Mouse (Mus musculus) limb, embryonic 11.5 days (tissue): ENCODE measurements around the gene Diras1. TPM values are rescaled to one million over a fixed set of nuclear protein-coding genes. Genes with fewer than 3 reads are reported as not detected.
"Not testable (repeated sequence)": the region's sequence is repeated elsewhere in the genome, so short reads cannot be mapped to it uniquely, and the experiment has no call there.

Experiments used
- ATAC-seq: fragments of 200-750 bp; cut with Nextera tagmentation; 2 replicates; pipeline ENCODE4 v1.8.0; 2017; ENCODE audit warnings: low read depth; ENCODE audit not compliant: insufficient number of reproducible peaks, low FRiP score, low TSS enrichment
- DNase-seq: peaks from one replicate; pipeline ENCODE4 v3.0.0-alpha.2; 2015; ENCODE audit warnings: low spot score
- H3K27ac ChIP-seq: fragments of 300-500 bp; sonication (generic); replicated peaks from 2 replicates; pipeline ENCODE4 v1.5.1; 2014; ENCODE audit warnings: low read depth, mild to moderate bottlenecking, low read length
- H3K27me3 ChIP-seq: fragments of 300-500 bp; sonication (generic); 2 replicates; pipeline ENCODE4 v1.6.1; 2014; ENCODE audit warnings: mild to moderate bottlenecking, low read length, mixed read lengths; ENCODE audit not compliant: control insufficient read depth, insufficient read depth
- H3K36me3 ChIP-seq: fragments of 300-500 bp; sonication (generic); 2 replicates; pipeline ENCODE4 v1.6.1; 2014; ENCODE audit warnings: mild to moderate bottlenecking, low read length, moderate library complexity, mixed read lengths; ENCODE audit not compliant: control insufficient read depth, insufficient read depth
- H3K4me1 ChIP-seq: fragments of 300-500 bp; sonication (generic); 2 replicates; pipeline ENCODE4 v1.6.1; 2014; ENCODE audit warnings: low read length, mixed read lengths; ENCODE audit not compliant: control insufficient read depth, insufficient read depth
- H3K4me2 ChIP-seq: fragments of 300-500 bp; sonication (generic); 2 replicates; pipeline ENCODE4 v1.6.1; 2014; ENCODE audit warnings: low read depth, mild to moderate bottlenecking, moderate library complexity; ENCODE audit not compliant: severe bottlenecking
- H3K4me3 ChIP-seq: fragments of 300-500 bp; sonication (generic); 2 replicates; pipeline ENCODE4 v1.5.1; 2014; ENCODE audit warnings: low read depth, low read length
- H3K9ac ChIP-seq: fragments of 300-500 bp; sonication (generic); 2 replicates; pipeline ENCODE4 v1.6.1; 2014; ENCODE audit warnings: mild to moderate bottlenecking, low read length
- H3K9me3 ChIP-seq: fragments of 300-500 bp; sonication (generic); 2 replicates; pipeline ENCODE4 v1.6.1; 2016; ENCODE audit warnings: low read length; ENCODE audit not compliant: control insufficient read depth
- WGBS: fragments of 180-500 bp; shearing (Covaris S2); extraction: QIAGEN DNeasy Blood & Tissue Kit; methylation state at CpG from one replicate; pipeline ENCODE4 v1.1.7; 2014; 5-methylcytosine and 5-hydroxymethylcytosine counted together
- polyA plus RNA-seq: library from polyadenylated mRNA; unstranded; fragments of >200 nt; fragmentation: Nextera tagmentation; extraction: Ambion mirVana; gene quantifications from 2 replicates; pipeline ENCODE4 v1.2.1, GENCODE M21; 2014

Gene Diras1
- polyA plus RNA-seq, result 0.07 and 0.16 TPM in 2 replicates

DNA sequence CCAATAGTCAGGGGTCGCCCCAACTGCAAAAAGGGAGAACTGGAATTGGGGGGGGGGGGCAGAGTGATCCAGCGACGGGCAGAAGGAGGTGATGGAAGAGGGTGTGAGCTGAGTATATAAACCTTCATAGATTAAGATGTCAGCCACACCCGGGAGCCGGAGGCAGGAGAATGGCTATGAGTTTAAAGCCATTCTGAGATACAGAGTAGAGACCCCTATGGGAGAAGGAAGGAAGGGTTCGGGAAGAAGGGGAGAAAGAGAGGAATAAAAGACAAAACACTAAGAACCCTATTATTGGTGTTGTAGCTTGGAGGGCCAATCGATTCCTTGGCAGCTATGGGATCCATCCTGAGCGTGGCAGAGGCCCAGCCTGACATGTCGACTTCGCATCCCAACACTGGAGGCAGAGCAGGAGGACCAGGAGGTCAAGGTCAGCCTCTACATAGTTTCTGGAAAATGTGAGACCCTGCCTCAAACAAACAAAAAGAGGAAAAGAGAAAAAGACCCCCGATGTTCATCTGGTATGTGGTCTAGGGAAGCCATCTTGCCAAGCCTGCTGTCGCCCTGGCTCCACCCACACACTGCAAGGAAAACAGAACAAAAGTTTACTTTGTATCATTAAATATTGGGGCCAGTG is at the start of gene Diras1:
Gene Diras1 (minus strand): TSS at position 24 of the 637 bp plus-strand sequence.
- ATAC-seq (no peak), DNase-seq (no peak)
- H3K9ac ChIP-seq, result no peak within 1 kb of the TSS
- WGBS, result 48% methylated on average over 12 of the region's 12 CpGs
- H3K4me3 ChIP-seq, result peak within 1 kb of the TSS; percentile 15
- peaks cover 3% of the 10 kb centered on the region; the same call in 1 of the 2 replicates for H3K36me3 ChIP-seq
- no peak within 1 kb of the TSS for H3K27ac ChIP-seq
- peaks cover 31% of the 10 kb centered on the region for H3K27me3 ChIP-seq
- H3K4me1 ChIP-seq, result peaks cover 4% of the 10 kb centered on the region; the same call in 1 of the 2 replicates
- no peaks in the 10 kb centered on the region for H3K9me3 ChIP-seq
- peak within 1 kb of the TSS; percentile 49 for H3K4me2 ChIP-seq

DNA sequence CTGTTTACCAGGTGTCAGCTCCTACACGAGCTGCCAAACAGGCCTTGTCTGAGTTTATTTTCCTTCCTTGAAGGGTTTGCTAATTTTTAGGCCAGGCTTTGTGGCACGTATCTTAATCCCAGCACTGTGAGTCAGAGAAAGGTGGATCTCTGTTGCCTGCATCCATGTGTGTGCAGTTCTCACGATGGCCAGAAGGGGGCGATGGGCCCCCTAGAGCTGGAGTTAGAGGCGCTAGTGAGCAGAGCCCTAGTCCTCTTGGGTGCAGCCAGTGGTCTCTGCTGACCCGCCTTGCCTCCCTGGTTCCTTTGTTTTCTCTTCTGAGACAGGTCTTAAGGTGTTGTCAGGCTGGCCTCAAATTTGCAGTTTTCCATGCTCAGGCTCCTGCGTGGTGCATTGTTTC is 48.0 kb upstream of the Diras1 start:
- H3K27me3 ChIP-seq, result no peaks in the 10 kb centered on the region
- no peak overlapping the region for H3K4me2 ChIP-seq
- no peak overlapping the region for H3K9ac ChIP-seq
- ATAC-seq (no peak), DNase-seq (no peak)
- H3K4me1 ChIP-seq, result peaks cover 13% of the 10 kb centered on the region
- no peak overlapping the region for H3K27ac ChIP-seq
- WGBS, result 69% methylated on average over 7 of the region's 7 CpGs
- peaks cover 30% of the 10 kb centered on the region for H3K36me3 ChIP-seq
- no peaks in the 10 kb centered on the region for H3K9me3 ChIP-seq
- no peak overlapping the region for H3K4me3 ChIP-seq

DNA sequence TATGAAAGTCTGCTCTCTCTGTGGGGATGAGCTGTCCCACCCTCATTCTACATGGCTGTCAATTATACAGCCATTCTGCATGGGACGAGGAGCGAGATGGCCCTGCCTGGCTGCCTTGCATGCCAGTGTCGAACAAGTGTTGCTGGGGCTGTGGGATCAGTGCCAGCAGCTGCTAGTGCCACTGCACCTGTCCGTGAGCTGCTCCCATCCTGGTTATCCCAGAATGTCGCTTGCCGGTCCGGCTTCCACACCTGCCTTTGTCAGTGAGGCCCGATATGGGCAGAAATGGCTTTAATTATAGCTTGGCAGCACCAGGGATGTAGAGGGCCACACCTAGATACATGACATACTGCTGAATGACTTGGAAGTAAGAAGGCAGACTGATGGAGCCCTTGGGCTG is 46.8 kb upstream of the Diras1 start:
- Histone ChIP-seq H3K4me2 (no peak overlapping the region), H3K27ac (no peak overlapping the region), H3K9ac (no peak overlapping the region), H3K36me3 (peaks cover 24% of the 10 kb centered on the region), H3K9me3 (no peaks in the 10 kb centered on the region), H3K4me1 (peaks cover 13% of the 10 kb centered on the region), H3K4me3 (no peak overlapping the region), H3K27me3 (no peaks in the 10 kb centered on the region)
- 92% methylated on average over 8 of the region's 8 CpGs for WGBS
- ATAC-seq (no peak), DNase-seq (no peak)

DNA sequence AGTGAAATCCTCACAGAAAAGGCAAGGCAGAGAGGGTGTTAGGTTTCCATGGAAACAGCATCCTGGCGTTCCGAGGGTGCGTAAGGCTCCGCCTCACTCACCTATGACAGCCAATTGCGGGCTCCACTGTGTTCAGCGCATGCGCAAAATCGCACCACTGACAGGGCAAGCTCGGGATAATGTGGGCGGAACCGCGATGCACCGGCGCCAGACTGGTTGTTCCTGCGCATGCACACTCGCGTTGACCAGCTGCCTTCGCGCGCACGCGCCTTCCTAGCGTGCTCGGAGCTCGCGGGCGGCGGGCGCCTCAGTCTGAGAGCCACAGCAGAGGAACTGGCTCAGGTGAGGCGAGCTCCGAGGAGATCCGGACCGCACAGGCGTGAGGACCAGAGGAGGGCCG is 44.4 kb upstream of the Diras1 start, which contains the start of gene Thop1:
Gene Thop1 (plus strand): TSS at position 200 of the 400 bp plus-strand sequence.
- Histone ChIP-seq H3K4me1 (peaks cover 13% of the 10 kb centered on the region), H3K27ac (no peak within 1 kb of the TSS), H3K36me3 (peaks cover 19% of the 10 kb centered on the region), H3K4me3 (peak within 1 kb of the TSS; percentile 72), H3K27me3 (no peaks in the 10 kb centered on the region), H3K4me2 (peak within 1 kb of the TSS; percentile 78), H3K9me3 (no peaks in the 10 kb centered on the region), H3K9ac (peak within 1 kb of the TSS; percentile 82)
- DNase-seq (peak; percentile 99), ATAC-seq (peak; percentile 97)
- WGBS, result under 1% methylated on average over 35 of the region's 35 CpGs

DNA sequence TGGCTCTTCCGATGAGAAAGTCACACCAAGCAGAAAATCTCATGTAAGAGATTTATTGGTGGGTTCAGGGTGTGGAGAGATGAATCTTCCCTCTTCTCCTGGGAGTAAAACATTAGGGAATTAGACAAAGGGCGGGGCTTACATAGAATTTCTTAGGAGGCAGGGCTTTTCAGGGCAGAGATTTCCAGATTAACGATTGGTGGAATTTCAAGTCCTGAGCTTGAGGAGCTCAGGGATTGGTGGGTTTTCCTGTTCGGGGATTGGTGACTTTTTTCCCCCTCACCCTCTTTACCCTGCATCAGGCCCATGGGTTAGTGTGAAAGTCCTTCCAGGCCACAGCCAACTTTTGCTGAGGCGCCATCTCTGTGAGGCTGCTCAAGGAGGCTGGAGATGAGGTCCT is 43.2 kb upstream of the Diras1 start:
- ATAC-seq (no peak), DNase-seq (no peak)
- WGBS, result 75% methylated on average over 5 of the region's 5 CpGs
- Histone ChIP-seq H3K27ac (no peak overlapping the region), H3K4me2 (no peak overlapping the region), H3K27me3 (no peaks in the 10 kb centered on the region), H3K9me3 (no peaks in the 10 kb centered on the region), H3K4me1 (peaks cover 13% of the 10 kb centered on the region), H3K4me3 (no peak overlapping the region), H3K36me3 (peaks cover 10% of the 10 kb centered on the region), H3K9ac (no peak overlapping the region)

DNA sequence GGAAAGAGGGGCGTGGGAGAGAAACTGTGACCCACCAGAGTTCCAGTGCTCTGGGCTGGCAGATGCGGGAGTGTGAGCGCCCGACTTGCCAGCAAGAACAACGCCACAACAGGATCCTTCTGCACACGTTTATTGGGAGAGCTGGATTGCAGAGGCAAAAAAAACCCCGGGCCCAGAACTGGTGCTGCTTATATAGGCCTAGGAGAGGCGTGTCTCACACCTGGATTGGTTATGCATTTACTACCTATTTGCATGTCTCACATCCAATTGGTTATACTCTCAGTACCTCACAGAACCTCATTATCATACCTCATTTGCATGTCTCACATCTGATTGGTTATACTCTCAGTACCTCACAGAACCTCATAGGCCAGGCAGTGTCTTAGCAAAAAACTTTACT is 39.1 kb upstream of the Diras1 start:
- H3K4me1 ChIP-seq, H3K4me2 ChIP-seq, ATAC-seq, H3K27me3 ChIP-seq, H3K4me3 ChIP-seq, H3K27ac ChIP-seq, H3K36me3 ChIP-seq, H3K9ac ChIP-seq, H3K9me3 ChIP-seq, DNase-seq: not testable (repeated sequence)
- 89% methylated on average over 8 of the region's 8 CpGs for WGBS

DNA sequence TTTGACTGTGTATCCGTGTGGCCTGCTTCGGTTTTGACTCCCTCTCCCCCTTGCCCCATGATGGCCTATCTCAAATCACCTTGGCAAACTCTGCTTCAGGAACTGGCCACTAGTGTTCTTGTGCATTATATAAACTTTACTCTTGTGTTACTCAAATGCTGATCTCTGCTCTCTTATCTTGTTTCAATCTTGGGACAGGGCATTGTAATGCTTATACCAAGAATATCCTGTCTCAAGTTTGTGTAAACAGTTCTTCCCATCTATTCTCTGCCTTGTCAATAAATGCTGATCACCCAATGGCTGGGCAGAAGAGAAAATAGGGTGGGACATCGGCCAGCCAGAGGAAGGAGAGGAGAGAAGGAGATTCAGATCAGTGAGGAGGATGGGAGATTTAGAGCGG is 37.2 kb upstream of the Diras1 start:
- Histone ChIP-seq H3K9me3 (no peaks in the 10 kb centered on the region), H3K36me3 (0 out of 2 replicates have a peak, but pooled peaks cover 2% of the 10 kb centered on the region), H3K27ac (no peak overlapping the region), H3K9ac (no peak overlapping the region), H3K4me3 (no peak overlapping the region), H3K4me1 (peaks cover 8% of the 10 kb centered on the region), H3K27me3 (no peaks in the 10 kb centered on the region), H3K4me2 (no peak overlapping the region)
- ATAC-seq (no peak), DNase-seq (no peak)
- 70% methylated on average over 4 of the region's 4 CpGs for WGBS

DNA sequence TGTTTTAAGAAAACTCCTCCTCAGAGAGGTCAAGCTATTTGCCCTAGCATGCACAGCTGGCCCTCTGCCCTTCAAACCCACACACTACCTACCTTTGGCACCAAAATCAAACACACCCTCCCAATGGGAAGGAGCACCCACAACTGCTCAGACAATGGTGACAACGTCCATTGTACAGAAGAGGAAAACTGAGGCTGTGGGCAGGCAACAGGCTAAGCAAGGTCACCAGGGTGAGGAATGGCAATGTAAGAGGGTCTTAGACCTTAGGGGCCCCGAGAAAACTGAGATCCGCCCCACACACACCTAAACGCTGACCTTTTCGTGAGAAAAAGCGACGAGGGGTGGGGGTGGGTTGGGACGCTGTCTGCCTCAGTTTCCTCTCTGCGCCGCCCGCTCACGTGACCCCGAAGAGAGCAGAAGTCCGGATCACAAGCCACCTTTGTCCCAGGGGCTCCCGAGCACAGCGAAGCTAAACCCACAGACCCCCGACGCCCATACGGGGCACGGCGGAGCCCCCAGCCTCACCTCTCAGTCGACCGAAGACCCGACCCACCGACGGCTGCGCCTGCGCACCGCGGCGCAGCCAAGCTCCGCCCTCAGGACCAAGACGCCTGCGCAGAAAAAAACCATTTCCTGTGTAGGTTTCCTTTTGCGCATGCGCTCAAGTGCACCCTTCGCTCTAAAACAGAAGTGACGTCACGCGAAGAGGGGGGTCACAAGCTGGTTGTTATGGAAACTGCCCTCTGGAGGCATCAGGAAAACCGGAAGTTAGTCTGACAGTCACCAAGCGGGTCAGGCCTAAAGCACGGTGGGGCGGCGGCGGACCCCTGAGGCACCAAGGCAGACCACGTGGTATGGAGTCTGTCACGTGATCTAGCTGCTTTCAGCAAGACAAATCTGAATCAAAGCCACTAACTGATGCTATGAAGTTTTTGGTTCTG is 34.4 kb upstream of the Diras1 start, which contains the start of gene Sgta:
Gene Sgta (minus strand): TSS at position 579 of the 941 bp plus-strand sequence.
- peaks cover 2% of the 10 kb centered on the region; the same call in 1 of the 2 replicates for H3K36me3 ChIP-seq
- peak within 1 kb of the TSS; percentile 68 for H3K9ac ChIP-seq
- H3K4me2 ChIP-seq, result peak within 1 kb of the TSS; percentile 48
- peak within 1 kb of the TSS; percentile 76 for H3K4me3 ChIP-seq
- WGBS, result under 1% methylated on average over 46 of the region's 48 CpGs
- ATAC-seq (peak; percentile 89), DNase-seq (peak; percentile 100)
- no peak within 1 kb of the TSS for H3K27ac ChIP-seq
- H3K4me1 ChIP-seq, result peaks cover 10% of the 10 kb centered on the region
- H3K9me3 ChIP-seq, result no peaks in the 10 kb centered on the region
- no peaks in the 10 kb centered on the region for H3K27me3 ChIP-seq
